Mouse (Mus musculus) testis, adult 2 months (tissue): ENCODE results near the gene D7Ertd443e.

Experiments used
- CTCF ChIP-seq: fragments of 200-500 bp; IDR thresholded peaks from 2 replicates; pipeline ENCODE4 v1.5.1; 2012; ENCODE audit warnings: low read depth, mild to moderate bottlenecking, inconsistent platforms, low read length, moderate library complexity; ENCODE audit not compliant: control insufficient read depth, insufficient read depth, insufficient replicate concordance
- POLR2A ChIP-seq: fragments of 200-500 bp; IDR thresholded peaks from 2 replicates; pipeline ENCODE4 v1.6.1; 2012; ENCODE audit warnings: low read depth, mild to moderate bottlenecking, inconsistent platforms, low read length, moderate library complexity; ENCODE audit not compliant: control insufficient read depth

GRCm38 (mm10) chr7:134227773-134228455 is 157.5 kb downstream of the D7Ertd443e start:
- TF ChIP-seq CTCF (no peak), POLR2A (no peak)
